Mouse (Mus musculus) E14TG2a.4 (cell line): ENCODE data around the gene 4933416C03Rik.

Source experiments
- CTCF ChIP-seq: conservative IDR thresholded peaks from 2 replicates; pipeline ENCODE4 v1.5.1; 2014; ENCODE audit warnings: low read length
- POU5F1 ChIP-seq: IDR thresholded peaks from 2 replicates; pipeline ENCODE4 v1.6.1; 2014; ENCODE audit warnings: low read length, borderline replicate concordance

DNA sequence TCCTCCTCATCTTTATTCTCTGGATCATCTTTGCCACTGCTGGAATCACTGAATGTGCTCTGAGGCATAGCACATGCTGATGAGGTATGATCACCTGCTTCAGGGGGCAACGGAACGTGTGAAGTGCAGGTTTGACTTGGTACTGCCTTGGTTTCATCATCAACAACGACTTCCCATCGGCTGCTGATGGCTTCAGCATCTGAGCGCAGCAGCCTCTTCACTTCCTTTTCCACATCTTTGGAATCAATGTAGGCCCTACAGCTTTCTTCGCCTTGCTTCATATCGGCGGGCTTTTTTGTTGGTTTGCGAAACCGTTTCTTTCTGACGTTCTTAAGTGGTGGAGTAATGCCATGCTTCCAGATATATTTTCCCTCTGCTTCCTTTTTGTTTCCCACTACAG, 849 bp downstream of the 4933416C03Rik start:
- no peak for TF ChIP-seq CTCF
- no peak for TF ChIP-seq POU5F1
